Mouse (Mus musculus): ENCODE measurements around the gene Zfp92. TPM values are rescaled to one million over a fixed set of nuclear protein-coding genes. Genes with fewer than 3 reads are reported as not detected.

The Zfp92 gene
- polyA plus RNA-seq, 1 experiment: 1.1 TPM

DNA sequence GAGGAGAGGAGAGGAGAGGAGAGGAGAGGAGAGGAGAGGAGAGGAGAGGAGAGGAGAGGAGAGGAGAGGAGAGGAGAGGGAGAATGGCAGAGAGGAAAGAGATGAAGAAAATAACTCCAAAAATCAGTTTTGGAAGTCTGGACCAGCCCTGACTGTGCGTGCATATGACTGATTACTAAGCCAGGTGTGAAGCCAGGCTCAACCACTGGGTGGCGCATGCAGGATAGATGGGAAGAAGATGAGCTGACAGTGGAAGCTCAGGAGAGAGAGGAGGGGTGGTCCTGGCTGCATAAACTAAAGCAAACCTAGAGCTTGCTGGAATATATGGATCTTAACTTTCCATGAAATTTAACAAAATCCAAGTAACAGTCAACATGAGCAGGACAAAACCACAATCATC lies 41.1 kb downstream of the Zfp92 start:
- no peak overlapping the region for H3K4me3 ChIP-seq (ENCODE audit: low read depth, low read length)
- WGBS: 26% methylated on average over 2 of the region's 2 CpGs
- no peaks in the 10 kb centered on the region for H3K4me1 ChIP-seq (ENCODE audit: control insufficient read depth, insufficient read depth, insufficient read length, low read length)
- no peak for TF ChIP-seq POLR2A (IDR thresholded peaks at IDR 0.05; ENCODE audit: low read depth, low read length)
- peak; percentile 62; the same call in 1 of the 2 replicates for TF ChIP-seq CTCF (IDR thresholded peaks at IDR 0.05; ENCODE audit: extremely low read depth, insufficient read length, insufficient replicate concordance, low read depth, low read length)
- no peaks in the 10 kb centered on the region for H3K27me3 ChIP-seq (ENCODE audit: control insufficient read depth, insufficient read depth, low read length)
- H3K36me3 ChIP-seq (ENCODE audit: control insufficient read depth, insufficient read depth, low read length): peaks cover 2% of the 10 kb centered on the region; the same call in 1 of the 2 replicates
- H3K27ac ChIP-seq (ENCODE audit: insufficient read depth, low read depth, low read length): no peak overlapping the region

DNA sequence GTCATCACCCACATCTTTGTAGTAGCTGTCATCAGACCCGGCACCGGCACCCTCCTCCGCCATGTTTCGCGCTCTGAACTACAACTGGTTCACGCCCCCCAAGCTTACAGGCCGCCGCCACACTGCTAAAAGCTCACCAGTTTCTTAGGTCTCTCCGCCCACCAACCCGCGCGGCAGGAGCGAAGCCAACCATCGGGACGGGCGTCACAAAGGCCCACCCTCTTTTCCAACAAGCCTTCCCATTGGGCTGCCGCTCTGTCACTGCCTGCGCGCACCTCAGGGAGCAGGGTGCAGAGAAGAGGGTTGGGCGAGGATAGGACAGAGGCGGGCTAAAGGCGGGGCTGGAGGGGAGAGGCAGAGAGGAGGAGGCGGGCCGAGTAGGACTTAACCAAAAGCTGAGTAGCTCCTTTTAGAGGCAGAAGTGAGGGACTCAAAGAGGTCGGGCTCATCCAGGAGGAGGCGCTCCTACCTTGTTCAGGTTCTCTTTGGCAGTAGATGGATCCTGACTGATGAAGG lies 48.0 kb downstream of the Zfp92 start, which contains the start of gene Haus7:
Gene Haus7 (minus strand): TSS at position 168 of the 516 bp plus-strand sequence.
- no peak within 1 kb of the TSS for H3K27ac ChIP-seq (ENCODE audit: insufficient read depth, low read depth, low read length)
- H3K4me1 ChIP-seq (ENCODE audit: control insufficient read depth, insufficient read depth, insufficient read length, low read length): peaks cover 4% of the 10 kb centered on the region; the same call in 1 of the 2 replicates
- H3K36me3 ChIP-seq (ENCODE audit: control insufficient read depth, insufficient read depth, low read length): no peaks in the 10 kb centered on the region
- no peaks in the 10 kb centered on the region for H3K27me3 ChIP-seq (ENCODE audit: control insufficient read depth, insufficient read depth, low read length)
- peak; percentile 48; the same call in 1 of the 2 replicates for TF ChIP-seq CTCF (IDR thresholded peaks at IDR 0.05; ENCODE audit: extremely low read depth, insufficient read length, insufficient replicate concordance, low read depth, low read length)
- no peak; the same call in 1 of the 2 replicates for TF ChIP-seq POLR2A (IDR thresholded peaks at IDR 0.05; ENCODE audit: low read depth, low read length)
- WGBS: 13% methylated on average over 26 of the region's 26 CpGs
- H3K4me3 ChIP-seq (ENCODE audit: low read depth, low read length): peak within 1 kb of the TSS; percentile 97

DNA sequence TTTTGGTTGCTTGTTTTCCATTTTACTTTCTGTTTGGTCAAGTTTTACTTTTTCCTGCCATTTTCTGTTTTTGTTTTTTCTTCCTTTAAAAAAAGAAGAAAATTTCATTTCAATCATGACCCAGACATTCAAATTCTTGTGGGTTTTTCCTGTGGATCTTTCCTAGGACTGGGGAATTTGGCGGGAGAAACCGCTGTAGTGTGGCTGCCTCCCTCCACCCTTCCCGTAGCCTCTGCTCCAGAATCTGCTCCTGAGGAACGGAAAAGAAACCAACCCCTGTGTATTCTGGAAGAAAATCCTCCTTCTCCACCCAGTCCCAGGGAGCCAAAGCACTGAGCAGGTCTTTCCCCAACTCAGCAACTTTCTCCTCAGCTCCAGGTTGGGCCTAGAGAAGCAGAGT lies 49.9 kb downstream of the Zfp92 start:
- Histone ChIP-seq H3K4me1 (ENCODE audit: control insufficient read depth, insufficient read depth, insufficient read length, low read length) (peaks cover 4% of the 10 kb centered on the region; the same call in 1 of the 2 replicates), H3K27ac (ENCODE audit: insufficient read depth, low read depth, low read length) (no peak overlapping the region), H3K4me3 (ENCODE audit: low read depth, low read length) (no peak overlapping the region), H3K27me3 (ENCODE audit: control insufficient read depth, insufficient read depth, low read length) (no peaks in the 10 kb centered on the region), H3K36me3 (ENCODE audit: control insufficient read depth, insufficient read depth, low read length) (no peaks in the 10 kb centered on the region)
- TF ChIP-seq POLR2A (IDR thresholded peaks at IDR 0.05; ENCODE audit: low read depth, low read length) (no peak), CTCF (IDR thresholded peaks at IDR 0.05; ENCODE audit: extremely low read depth, insufficient read length, insufficient replicate concordance, low read depth, low read length) (no peak)
- WGBS: 73% methylated on average over 4 of the region's 4 CpGs

DNA sequence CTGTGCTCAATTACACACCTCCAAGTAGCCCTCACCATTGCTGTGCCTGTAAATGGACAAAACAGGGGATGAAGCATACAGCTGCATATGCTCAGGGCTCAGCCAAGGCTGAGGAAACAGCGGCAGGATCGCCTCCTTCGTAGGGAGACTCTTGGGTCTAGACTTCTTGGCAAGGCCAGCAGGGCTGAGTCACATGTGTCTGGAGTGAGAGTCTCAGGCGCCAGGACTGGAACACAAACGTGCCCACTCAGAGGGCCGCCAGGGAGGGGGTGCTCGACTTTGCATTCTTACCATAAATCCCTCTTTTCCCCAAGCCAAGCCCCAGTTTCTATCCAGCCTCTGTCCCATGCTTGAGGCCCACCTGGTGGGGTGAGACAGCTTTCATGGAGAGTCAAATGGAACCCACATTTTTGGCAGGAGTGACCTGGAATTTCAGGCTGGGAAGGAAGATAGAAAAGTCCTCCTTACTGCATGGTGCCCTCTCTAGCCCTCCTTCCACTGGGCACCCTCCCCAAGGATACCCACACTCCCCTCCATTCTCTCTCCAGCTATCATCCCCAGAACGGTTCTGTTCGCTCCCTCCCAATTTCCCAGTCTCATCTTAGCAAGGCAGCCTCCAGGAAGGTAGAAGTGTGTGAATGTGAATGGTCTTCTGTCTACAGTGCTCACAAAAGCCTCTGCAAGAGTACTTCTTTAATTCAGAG lies 54.7 kb downstream of the Zfp92 start:
- 69% methylated on average over 9 of the region's 9 CpGs for WGBS
- no peak overlapping the region for H3K27ac ChIP-seq (ENCODE audit: insufficient read depth, low read depth, low read length)
- H3K36me3 ChIP-seq (ENCODE audit: control insufficient read depth, insufficient read depth, low read length): no peaks in the 10 kb centered on the region
- no peaks in the 10 kb centered on the region for H3K4me1 ChIP-seq (ENCODE audit: control insufficient read depth, insufficient read depth, insufficient read length, low read length)
- no peaks in the 10 kb centered on the region for H3K27me3 ChIP-seq (ENCODE audit: control insufficient read depth, insufficient read depth, low read length)
- no peak for TF ChIP-seq CTCF (IDR thresholded peaks at IDR 0.05; ENCODE audit: extremely low read depth, insufficient read length, insufficient replicate concordance, low read depth, low read length)
- no peak overlapping the region for H3K4me3 ChIP-seq (ENCODE audit: low read depth, low read length)

DNA sequence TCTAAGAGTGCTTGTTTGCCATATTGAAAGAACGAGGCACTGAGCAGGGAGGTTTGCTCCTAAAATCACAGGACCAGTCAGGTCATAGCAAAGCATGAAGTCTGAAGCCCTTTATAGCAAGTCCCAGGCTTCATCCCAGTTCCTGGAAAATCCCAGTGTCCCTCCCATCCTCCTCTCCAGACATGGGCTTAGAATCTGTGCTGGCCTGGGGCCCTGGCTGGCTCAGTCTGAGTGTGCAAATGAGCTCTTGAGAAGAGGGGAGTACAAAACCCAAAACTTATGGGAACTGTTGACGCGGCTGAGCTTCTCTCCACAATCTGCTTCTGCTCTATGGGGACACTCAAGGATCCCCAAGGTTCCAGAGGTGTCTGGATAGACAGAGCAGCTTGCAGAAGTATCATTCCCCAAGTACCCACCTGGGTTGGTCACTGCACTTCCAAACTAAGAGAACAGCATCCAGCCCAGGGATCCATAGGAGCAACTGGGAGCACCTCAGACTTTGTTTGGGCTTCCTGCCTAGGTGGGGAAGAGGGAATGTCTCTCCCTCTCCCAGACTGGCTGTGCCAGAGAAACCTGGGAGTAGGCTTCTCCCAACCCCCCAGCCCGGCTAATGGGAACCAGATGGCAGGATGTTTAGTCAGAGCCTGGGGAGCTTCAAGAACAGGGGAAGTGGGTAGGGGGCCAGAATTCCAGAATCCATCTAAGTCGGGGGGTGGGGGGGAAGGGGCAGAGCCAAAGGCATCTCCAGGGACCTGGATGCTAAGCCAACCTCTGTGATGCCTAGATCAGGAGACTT lies 56.7 kb downstream of the Zfp92 start:
- Histone ChIP-seq H3K4me1 (ENCODE audit: control insufficient read depth, insufficient read depth, insufficient read length, low read length) (no peaks in the 10 kb centered on the region), H3K36me3 (ENCODE audit: control insufficient read depth, insufficient read depth, low read length) (no peaks in the 10 kb centered on the region), H3K27me3 (ENCODE audit: control insufficient read depth, insufficient read depth, low read length) (no peaks in the 10 kb centered on the region), H3K27ac (ENCODE audit: insufficient read depth, low read depth, low read length) (no peak overlapping the region; the same call in 1 of the 2 replicates), H3K4me3 (ENCODE audit: low read depth, low read length) (no peak overlapping the region)
- WGBS: 72% methylated on average over 5 of the region's 5 CpGs
- TF ChIP-seq CTCF (IDR thresholded peaks at IDR 0.05; ENCODE audit: extremely low read depth, insufficient read length, insufficient replicate concordance, low read depth, low read length): no peak
- no peak for TF ChIP-seq POLR2A (IDR thresholded peaks at IDR 0.05; ENCODE audit: low read depth, low read length)

DNA sequence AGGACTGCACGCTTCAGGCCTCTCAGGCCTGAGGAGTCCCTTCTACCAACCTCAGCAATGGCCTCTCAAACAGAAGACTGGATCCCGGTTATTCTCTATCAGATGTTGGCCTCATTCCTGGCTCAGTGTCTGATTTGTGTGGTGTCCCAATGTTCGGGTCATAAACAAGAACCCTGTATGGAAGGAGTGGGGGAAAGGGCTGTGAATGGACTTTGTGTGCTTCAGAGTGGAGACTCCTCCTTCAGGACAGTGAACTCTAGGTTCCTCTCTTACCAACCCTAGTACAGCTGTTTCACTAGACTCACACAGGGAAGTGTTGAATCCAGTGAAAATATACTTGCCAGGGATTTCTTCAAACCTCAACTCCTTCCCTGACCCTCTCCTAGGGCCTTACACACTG lies 57.4 kb downstream of the Zfp92 start:
- H3K27ac ChIP-seq (ENCODE audit: insufficient read depth, low read depth, low read length): no peak overlapping the region
- TF ChIP-seq POLR2A (IDR thresholded peaks at IDR 0.05; ENCODE audit: low read depth, low read length) (no peak), CTCF (IDR thresholded peaks at IDR 0.05; ENCODE audit: extremely low read depth, insufficient read length, insufficient replicate concordance, low read depth, low read length) (no peak)
- no peaks in the 10 kb centered on the region for H3K27me3 ChIP-seq (ENCODE audit: control insufficient read depth, insufficient read depth, low read length)
- WGBS: 46% methylated on average over 3 of the region's 3 CpGs
- no peaks in the 10 kb centered on the region for H3K36me3 ChIP-seq (ENCODE audit: control insufficient read depth, insufficient read depth, low read length)
- no peak overlapping the region for H3K4me3 ChIP-seq (ENCODE audit: low read depth, low read length)
- no peaks in the 10 kb centered on the region for H3K4me1 ChIP-seq (ENCODE audit: control insufficient read depth, insufficient read depth, insufficient read length, low read length)

DNA sequence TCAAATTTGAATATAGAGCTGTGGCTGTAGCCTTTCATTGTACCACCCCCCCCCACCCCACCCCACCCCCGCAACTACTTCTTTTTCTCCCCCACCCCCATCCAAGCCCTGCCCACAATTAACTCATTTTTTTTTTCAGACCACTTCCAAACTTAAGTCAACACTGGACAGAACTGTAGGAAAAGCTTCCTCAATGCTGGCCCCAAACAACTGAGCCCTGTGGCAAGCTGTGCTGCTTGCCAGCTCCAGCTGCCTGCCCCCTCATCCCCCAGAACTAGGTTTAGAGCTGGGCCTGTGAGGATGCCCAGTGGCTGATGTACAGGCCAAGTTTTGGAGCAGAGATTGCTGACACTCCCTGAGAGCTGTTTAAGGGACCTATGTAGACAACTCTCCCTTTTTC lies 57.9 kb downstream of the Zfp92 start:
- Histone ChIP-seq H3K36me3 (ENCODE audit: control insufficient read depth, insufficient read depth, low read length) (no peaks in the 10 kb centered on the region), H3K4me1 (ENCODE audit: control insufficient read depth, insufficient read depth, insufficient read length, low read length) (no peaks in the 10 kb centered on the region), H3K27me3 (ENCODE audit: control insufficient read depth, insufficient read depth, low read length) (no peaks in the 10 kb centered on the region), H3K27ac (ENCODE audit: insufficient read depth, low read depth, low read length) (0 out of 2 replicates have a peak overlapping the region, but pooled peaks have one; percentile 41), H3K4me3 (ENCODE audit: low read depth, low read length) (no peak overlapping the region)
- 60% methylated on average over 1 of the region's 1 CpGs for WGBS
- TF ChIP-seq CTCF (IDR thresholded peaks at IDR 0.05; ENCODE audit: extremely low read depth, insufficient read length, insufficient replicate concordance, low read depth, low read length): no peak
- TF ChIP-seq POLR2A (IDR thresholded peaks at IDR 0.05; ENCODE audit: low read depth, low read length): no peak

Measured in small intestine, adult 2 months (tissue).